Mouse (Mus musculus): ENCODE data around the gene Mrpl3.
"Not testable (repeated sequence)": the region's sequence is repeated elsewhere in the genome, so short reads cannot be mapped to it uniquely, and the experiment has no call there.

The Mrpl3 gene

GRCm38 (mm10) chr9:105053147-105053557 is at the start of gene Mrpl3:
Gene Mrpl3, plus strand, starts transcription at chr9:105053239.
- DNase-seq (ENCODE audit: low spot score), result peak; percentile 89

GRCm38 (mm10) chr9:105010721-105011120 is 42.3 kb upstream of the Mrpl3 start:
- DNase-seq (ENCODE audit: low spot score), result no peak

GRCm38 (mm10) chr9:105018186-105018585 is 34.9 kb upstream of the Mrpl3 start:
- DNase-seq (ENCODE audit: low spot score), result no peak

GRCm38 (mm10) chr9:105028311-105028710 is 24.7 kb upstream of the Mrpl3 start:
- no peak for DNase-seq (ENCODE audit: low spot score)

- DNase-seq (ENCODE audit: low spot score), result no peak
Measured at GRCm38 (mm10) chr9:105032572-105032971, 20.5 kb upstream of the Mrpl3 start.

- no peak for DNase-seq (ENCODE audit: low spot score)
Measured at GRCm38 (mm10) chr9:105033641-105034040, 19.4 kb upstream of the Mrpl3 start.

- DNase-seq (ENCODE audit: low spot score), result no peak
Measured at GRCm38 (mm10) chr9:105037847-105038246, 15.2 kb upstream of the Mrpl3 start.

- no peak for DNase-seq (ENCODE audit: low spot score)
Measured at GRCm38 (mm10) chr9:105046014-105046413, 7.0 kb upstream of the Mrpl3 start.

GRCm38 (mm10) chr9:105048351-105048750 is 4.7 kb upstream of the Mrpl3 start:
- no peak for DNase-seq (ENCODE audit: low spot score)

- DNase-seq (ENCODE audit: low spot score), result no peak
Measured at GRCm38 (mm10) chr9:105049636-105050035, 3.4 kb upstream of the Mrpl3 start.

- no peak for DNase-seq (ENCODE audit: low spot score)
Measured at GRCm38 (mm10) chr9:105050257-105050656, 2.8 kb upstream of the Mrpl3 start.

GRCm38 (mm10) chr9:105053812-105054211 is 773 bp downstream of the Mrpl3 start:
- no peak for DNase-seq (ENCODE audit: low spot score)

- no peak for DNase-seq (ENCODE audit: low spot score)
Measured at GRCm38 (mm10) chr9:105069106-105069505, 16.1 kb downstream of the Mrpl3 start.

- DNase-seq (ENCODE audit: low spot score), result no peak
Measured at GRCm38 (mm10) chr9:105072991-105073748, 20.1 kb downstream of the Mrpl3 start.

GRCm38 (mm10) chr9:105074851-105075250 is 21.8 kb downstream of the Mrpl3 start:
- DNase-seq (ENCODE audit: low spot score), result no peak

- DNase-seq (ENCODE audit: low spot score), result no peak
Measured at GRCm38 (mm10) chr9:105076756-105077424, 23.9 kb downstream of the Mrpl3 start.

- DNase-seq (ENCODE audit: low spot score), result no peak
Measured at GRCm38 (mm10) chr9:105078460-105078859, 25.4 kb downstream of the Mrpl3 start.

- no peak for DNase-seq (ENCODE audit: low spot score)
Measured at GRCm38 (mm10) chr9:105080246-105080645, 27.2 kb downstream of the Mrpl3 start.

GRCm38 (mm10) chr9:105100807-105101570 is 48.0 kb downstream of the Mrpl3 start:
- no peak for DNase-seq (ENCODE audit: low spot score)

GRCm38 (mm10) chr9:105101911-105102310 is 48.9 kb downstream of the Mrpl3 start:
- no peak for DNase-seq (ENCODE audit: low spot score)

- DNase-seq (ENCODE audit: low spot score), result no peak
Measured at GRCm38 (mm10) chr9:105103893-105104292, 50.9 kb downstream of the Mrpl3 start.

- DNase-seq (ENCODE audit: low spot score), result not testable (repeated sequence)
Measured at GRCm38 (mm10) chr9:105125206-105125605, 72.2 kb downstream of the Mrpl3 start.

Measured in ovary, postnatal 10 days (tissue).